Mouse (Mus musculus) layer of hippocampus, postnatal 25 days (tissue): ENCODE measurements around the gene Prickle1. TPM values are rescaled to one million over a fixed set of nuclear protein-coding genes. Genes with fewer than 3 reads are reported as not detected.

Experiments used
- DNase-seq, 2 experiments: peaks; one replicate each; pipeline ENCODE4 v3.0.0; 2022; ENCODE audit warnings: mixed read lengths in 2 of 2, low spot score in 1 of 2; ENCODE audit errors: extremely low spot score in 1 of 2
- total RNA-seq, 2 experiments: library from RNA; stranded (reverse); gene quantifications; 2 replicates each; pipeline ENCODE4 v1.2.3; 2021

The Prickle1 gene
- total RNA-seq, 2 experiments from 2014 or later, result 71.5 to 79.6 TPM

GRCm38 (mm10) chr15:93456005-93456404, 139.7 kb downstream of the Prickle1 start:
- DNase-seq, result no peak

- no peak for DNase-seq
Observed at GRCm38 (mm10) chr15:93453296-93453695, 142.4 kb downstream of the Prickle1 start.

Other genes with a start within 250 kb of the Prickle1 start
- 10 to 100 TPM; 66.8 to 86.0 TPM for gene Zcrb1, start 197.6 kb downstream of the Prickle1 start, total RNA-seq
- 10 to 100 TPM; 41.6 to 42.4 TPM for gene Pphln1, start 197.5 kb downstream of the Prickle1 start, total RNA-seq